Mouse (Mus musculus) heart, postnatal 0 days (tissue): ENCODE results near the gene Stard8.

Experiments used
- CTCF ChIP-seq: IDR thresholded peaks from 2 replicates; pipeline ENCODE4 v1.5.1; 2016; ENCODE audit warnings: antibody characterized with exemption, control low read depth, low read depth
- EP300 ChIP-seq: IDR thresholded peaks from 2 replicates; pipeline ENCODE4 v1.6.1; 2016; ENCODE audit warnings: antibody characterized with exemption, low read depth

GRCm38 (mm10) chrX:99072596-99072995 is 69.5 kb downstream of the Stard8 start:
- TF ChIP-seq CTCF (no peak), EP300 (no peak)
